Mouse (Mus musculus) embryonic facial prominence, embryonic 11.5 days (tissue): Measurements from ENCODE around the gene Slc6a17. TPM values are rescaled to one million over a fixed set of nuclear protein-coding genes. Genes with fewer than 3 reads are reported as not detected.

Experiments used
- ATAC-seq: fragments of 200-750 bp; cut with Nextera tagmentation; replicated peaks from 2 replicates; pipeline ENCODE4 v1.8.0; 2017; ENCODE audit warnings: low read depth; ENCODE audit not compliant: insufficient number of reproducible peaks, low FRiP score, low TSS enrichment
- DNase-seq: peaks from one replicate; pipeline ENCODE4 v3.0.0-alpha.2; 2015; ENCODE audit warnings: low spot score
- H3K27ac ChIP-seq: fragments of 300-500 bp; sonication (generic); replicated peaks from 2 replicates; pipeline ENCODE4 v1.5.1; 2014; ENCODE audit warnings: mild to moderate bottlenecking, low read depth, low read length, control low read depth
- H3K27me3 ChIP-seq: fragments of 300-500 bp; sonication (generic); 2 replicates; pipeline ENCODE4 v1.6.1; 2014; ENCODE audit warnings: mild to moderate bottlenecking, low read length, moderate library complexity, mixed read lengths; ENCODE audit not compliant: control insufficient read depth, insufficient read depth
- H3K36me3 ChIP-seq: fragments of 300-500 bp; sonication (generic); replicated peaks from 2 replicates; pipeline ENCODE4 v1.6.1; 2014; ENCODE audit warnings: low read depth, mild to moderate bottlenecking, low read length, moderate library complexity, mixed read lengths; ENCODE audit not compliant: control insufficient read depth, insufficient read depth
- H3K4me1 ChIP-seq: fragments of 300-500 bp; sonication (generic); 2 replicates; pipeline ENCODE4 v1.6.1; 2014; ENCODE audit warnings: low read length, mixed read lengths; ENCODE audit not compliant: control insufficient read depth, insufficient read depth
- H3K4me2 ChIP-seq: fragments of 300-500 bp; sonication (generic); 2 replicates; pipeline ENCODE4 v1.6.1; 2014; ENCODE audit warnings: low read depth, mild to moderate bottlenecking, control low read depth, low read length, moderate library complexity
- H3K4me3 ChIP-seq: fragments of 300-500 bp; sonication (generic); 2 replicates; pipeline ENCODE4 v1.5.1; 2014; ENCODE audit warnings: low read depth, low read length, control low read depth
- H3K9ac ChIP-seq: fragments of 300-500 bp; sonication (generic); replicated peaks from 2 replicates; pipeline ENCODE4 v1.6.1; 2014; ENCODE audit warnings: mild to moderate bottlenecking, control low read depth, low read length
- H3K9me3 ChIP-seq: fragments of 300-500 bp; sonication (generic); replicated peaks from 2 replicates; pipeline ENCODE4 v1.6.1; 2016; ENCODE audit warnings: mild to moderate bottlenecking, low read length, inconsistent platforms, mixed read lengths; ENCODE audit not compliant: control insufficient read depth
- WGBS: fragments of 180-500 bp; shearing (Covaris S2); extraction: QIAGEN DNeasy Blood & Tissue Kit; methylation state at CpG from one replicate; pipeline ENCODE4 v1.1.7; 2014; 5-methylcytosine and 5-hydroxymethylcytosine counted together
- polyA plus RNA-seq: library from polyadenylated mRNA; unstranded; fragments of >200 nt; fragmentation: Nextera tagmentation; extraction: Ambion mirVana; gene quantifications from 2 replicates; pipeline ENCODE4 v1.2.1, GENCODE M21; 2014

Gene Slc6a17
- polyA plus RNA-seq, result 2.9 and 5.8 TPM in 2 replicates

DNA sequence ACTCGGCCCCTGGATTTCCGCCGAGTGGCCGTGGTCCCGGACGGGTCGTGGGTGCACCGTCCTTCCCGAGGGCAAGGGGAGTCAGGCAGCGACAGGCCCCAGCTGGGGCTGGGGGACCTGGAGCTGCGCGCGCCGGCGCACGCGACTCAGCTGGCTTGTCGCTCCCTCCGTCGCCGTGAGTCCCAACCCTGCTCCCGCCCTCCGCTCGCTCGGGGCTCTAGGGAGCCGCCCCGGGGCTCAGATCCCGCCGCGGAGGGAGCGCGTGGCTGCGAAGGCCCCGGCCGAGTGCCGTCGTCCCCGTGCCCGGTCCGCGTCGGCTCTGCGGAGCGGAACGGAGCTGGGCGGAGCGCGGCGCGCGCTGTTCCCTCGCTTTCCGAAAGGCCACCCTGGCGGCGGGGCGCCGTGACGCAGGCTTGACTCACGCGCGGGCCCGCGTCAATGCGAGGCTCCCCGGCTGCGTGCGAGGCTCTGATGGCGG is at the start of gene Slc6a17:
Gene Slc6a17, minus strand, starts transcription at position 388 of the 478 bp plus-strand sequence.
- ATAC-seq (peak; percentile 76), DNase-seq (peak; percentile 75)
- Histone ChIP-seq H3K27me3 (peaks cover 18% of the 10 kb centered on the region), H3K36me3 (no peaks in the 10 kb centered on the region), H3K27ac (no peak within 1 kb of the TSS; the same call in 1 of the 2 replicates), H3K9me3 (no peaks in the 10 kb centered on the region), H3K4me1 (peaks cover 5% of the 10 kb centered on the region), H3K4me2 (peak within 1 kb of the TSS; percentile 97), H3K9ac (peak within 1 kb of the TSS; percentile 64), H3K4me3 (peak within 1 kb of the TSS; percentile 55)
- WGBS, result 1% methylated on average over 67 of the region's 68 CpGs

GRCm38 (mm10) chr3:107565331-107565730 is 47.5 kb upstream of the Slc6a17 start:
- peaks cover 7% of the 10 kb centered on the region; the same call in 1 of the 2 replicates for H3K4me1 ChIP-seq

DNA sequence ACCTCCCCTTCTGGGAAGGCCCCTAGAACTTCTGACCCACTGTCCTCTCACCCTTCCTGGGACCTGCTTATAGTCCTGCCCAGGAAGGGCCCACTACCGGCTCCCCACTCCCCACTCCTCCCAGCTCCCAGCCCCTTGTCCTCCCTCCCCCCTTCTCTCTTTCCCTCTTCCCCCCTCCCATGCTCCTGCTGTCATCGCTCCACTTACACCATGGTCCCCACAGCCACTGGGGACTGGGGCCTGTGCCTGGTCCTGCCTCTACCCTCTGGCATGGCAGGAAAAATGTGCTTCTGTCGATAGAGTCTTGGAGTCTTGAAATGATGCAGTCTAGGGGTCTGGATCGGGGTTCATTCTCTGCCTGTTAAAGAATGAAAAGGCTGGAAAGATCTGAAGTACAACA is 46.1 kb upstream of the Slc6a17 start:
- ATAC-seq, result no peak
- Histone ChIP-seq H3K27me3 (no peaks in the 10 kb centered on the region), H3K9me3 (no peaks in the 10 kb centered on the region), H3K4me1 (peaks cover 7% of the 10 kb centered on the region; the same call in 1 of the 2 replicates), H3K27ac (no peak overlapping the region), H3K4me2 (no peak overlapping the region), H3K9ac (no peak overlapping the region), H3K36me3 (no peaks in the 10 kb centered on the region), H3K4me3 (no peak overlapping the region)
- DNase-seq, result no peak
- WGBS, result 27% methylated on average over 4 of the region's 4 CpGs

More at GRCm38 (mm10) chr3:107565331-107565730, 47.5 kb upstream of the Slc6a17 start:
- Histone ChIP-seq H3K9me3 (no peaks in the 10 kb centered on the region), H3K27me3 (no peaks in the 10 kb centered on the region), H3K36me3 (no peaks in the 10 kb centered on the region), H3K4me2 (no peak overlapping the region), H3K4me3 (no peak overlapping the region), H3K9ac (0 out of 2 replicates have a peak overlapping the region, but pooled peaks have one; percentile 22), H3K27ac (no peak overlapping the region)
- DNase-seq (peak; percentile 45), ATAC-seq (0 out of 2 replicates have a peak, but pooled peaks have one; percentile 24)
- WGBS, result 25% methylated on average over 3 of the region's 3 CpGs

DNA sequence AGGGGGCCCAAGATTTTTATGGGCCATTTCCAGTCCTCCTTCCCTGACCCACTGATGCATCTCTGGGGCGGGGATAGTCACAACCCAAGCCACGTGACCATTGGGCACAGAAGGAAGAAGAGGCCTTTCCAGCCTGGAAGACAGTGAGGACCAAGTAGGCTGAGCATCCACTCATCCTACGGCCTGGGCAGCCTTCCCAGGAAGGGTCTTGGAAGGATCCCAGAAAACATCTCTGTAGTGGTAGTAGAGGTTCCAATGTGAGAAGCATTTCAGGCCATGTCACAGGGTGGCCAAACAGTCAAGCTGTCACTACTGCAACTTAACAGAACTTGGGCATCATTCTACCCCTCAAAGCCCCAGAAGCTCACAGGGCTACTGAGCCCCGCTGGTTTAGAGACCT is 44.8 kb upstream of the Slc6a17 start:
- Histone ChIP-seq H3K9ac (no peak overlapping the region), H3K36me3 (no peaks in the 10 kb centered on the region), H3K9me3 (no peaks in the 10 kb centered on the region), H3K4me1 (peaks cover 7% of the 10 kb centered on the region; the same call in 1 of the 2 replicates), H3K4me2 (no peak overlapping the region), H3K4me3 (no peak overlapping the region), H3K27ac (no peak overlapping the region), H3K27me3 (no peaks in the 10 kb centered on the region)
- WGBS, result 88% methylated on average over 4 of the region's 4 CpGs
- ATAC-seq (no peak), DNase-seq (no peak)

GRCm38 (mm10) chr3:107562104-107562503 is 44.3 kb upstream of the Slc6a17 start:
- Histone ChIP-seq H3K4me1 (peaks cover 7% of the 10 kb centered on the region; the same call in 1 of the 2 replicates), H3K9me3 (no peaks in the 10 kb centered on the region), H3K9ac (no peak overlapping the region), H3K4me3 (no peak overlapping the region), H3K36me3 (no peaks in the 10 kb centered on the region), H3K27me3 (no peaks in the 10 kb centered on the region), H3K4me2 (no peak overlapping the region), H3K27ac (no peak overlapping the region)
- DNase-seq, result no peak
- no peak for ATAC-seq
- 94% methylated on average over 2 of the region's 2 CpGs for WGBS

- Histone ChIP-seq H3K36me3 (no peaks in the 10 kb centered on the region), H3K4me2 (no peak overlapping the region), H3K4me3 (no peak overlapping the region), H3K27ac (no peak overlapping the region), H3K4me1 (0 out of 2 replicates have a peak, but pooled peaks cover 4% of the 10 kb centered on the region), H3K9ac (no peak overlapping the region), H3K9me3 (no peaks in the 10 kb centered on the region), H3K27me3 (no peaks in the 10 kb centered on the region)
- 18% methylated on average over 3 of the region's 3 CpGs for WGBS
- DNase-seq (peak; percentile 80), ATAC-seq (peak; percentile 54; the same call in 1 of the 2 replicates)
Observed at GRCm38 (mm10) chr3:107559183-107559582, 41.4 kb upstream of the Slc6a17 start.

DNA sequence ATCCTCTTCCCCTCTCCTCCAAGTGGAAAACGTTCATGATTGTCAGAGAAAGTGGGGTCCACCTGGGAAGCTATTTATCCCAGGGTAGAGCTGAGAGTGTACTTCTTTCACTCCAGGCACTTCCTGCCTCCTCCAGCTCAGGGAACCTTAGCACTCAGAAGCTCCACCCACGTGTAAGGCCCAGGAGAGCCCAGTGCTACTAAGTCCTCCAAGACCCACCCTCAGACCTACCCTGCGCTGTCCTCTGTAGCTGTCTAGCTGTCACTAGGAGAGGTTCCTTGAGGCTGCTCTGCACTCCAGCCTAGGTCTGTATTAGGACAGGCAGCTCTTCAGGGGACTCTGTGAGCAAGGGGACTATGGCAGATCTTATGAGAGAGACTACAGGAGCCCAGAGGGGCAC is 40.9 kb upstream of the Slc6a17 start:
- Histone ChIP-seq H3K4me1 (0 out of 2 replicates have a peak, but pooled peaks cover 4% of the 10 kb centered on the region), H3K36me3 (no peaks in the 10 kb centered on the region), H3K27me3 (no peaks in the 10 kb centered on the region), H3K27ac (no peak overlapping the region), H3K9ac (no peak overlapping the region; the same call in 1 of the 2 replicates), H3K4me3 (no peak overlapping the region), H3K4me2 (no peak overlapping the region), H3K9me3 (no peaks in the 10 kb centered on the region)
- 9% methylated on average over 3 of the region's 3 CpGs for WGBS
- 0 out of 2 replicates have a peak, but pooled peaks have one; percentile 26 for ATAC-seq
- DNase-seq, result no peak

GRCm38 (mm10) chr3:107554842-107555241 is 37.0 kb upstream of the Slc6a17 start, which contains the start of gene Ubl4b:
Gene Ubl4b, minus strand, starts transcription at chr3:107555073.
- Histone ChIP-seq H3K36me3 (no peaks in the 10 kb centered on the region), H3K4me2 (no peak within 1 kb of the TSS), H3K27me3 (no peaks in the 10 kb centered on the region), H3K9ac (no peak within 1 kb of the TSS), H3K4me3 (no peak within 1 kb of the TSS), H3K9me3 (no peaks in the 10 kb centered on the region), H3K27ac (no peak within 1 kb of the TSS), H3K4me1 (no peaks in the 10 kb centered on the region)
- no peak for DNase-seq
- ATAC-seq, result no peak
- 93% methylated on average over 2 of the region's 2 CpGs for WGBS
